Mouse (Mus musculus) liver, embryonic 16.5 days (tissue): ENCODE results near the gene Kif1bp. TPM values are rescaled to one million over a fixed set of nuclear protein-coding genes. Genes with fewer than 3 reads are reported as not detected.
A peak's percentile ranks its signal among the peaks of the same experiment; 100 is the strongest.
"Not testable (repeated sequence)": the region's sequence is repeated elsewhere in the genome, so short reads cannot be mapped to it uniquely, and the experiment has no call there.

Experiments used
- ATAC-seq: fragments of 200-750 bp; cut with Nextera tagmentation; 2 replicates; pipeline ENCODE4 v1.8.0; 2017; ENCODE audit warnings: low read depth, mild to moderate bottlenecking, moderate number of reproducible peaks, moderate library complexity
- H3K27ac ChIP-seq: fragments of 300-500 bp; sonication (generic); 2 replicates; pipeline ENCODE4 v1.5.1; 2014; ENCODE audit warnings: mild to moderate bottlenecking, low read length
- H3K27me3 ChIP-seq: fragments of 300-500 bp; sonication (generic); 2 replicates; pipeline ENCODE4 v1.6.1; 2014; ENCODE audit warnings: low read depth, low read length, mixed read lengths; ENCODE audit not compliant: control insufficient read depth, insufficient read depth
- H3K36me3 ChIP-seq: fragments of 300-500 bp; sonication (generic); 2 replicates; pipeline ENCODE4 v1.6.1; 2014; ENCODE audit warnings: mild to moderate bottlenecking; ENCODE audit not compliant: control insufficient read depth, insufficient read depth
- H3K4me1 ChIP-seq: fragments of 300-500 bp; sonication (generic); 2 replicates; pipeline ENCODE4 v1.6.1; 2014; ENCODE audit warnings: low read depth, low read length, mixed read lengths; ENCODE audit not compliant: control insufficient read depth
- H3K4me2 ChIP-seq: fragments of 300-500 bp; sonication (generic); 2 replicates; pipeline ENCODE4 v1.6.1; 2014; ENCODE audit warnings: low read depth, low read length, mixed read lengths
- H3K4me3 ChIP-seq: fragments of 300-500 bp; sonication (generic); 2 replicates; pipeline ENCODE4 v1.5.1; 2014; ENCODE audit warnings: low read depth, mild to moderate bottlenecking, low read length
- H3K9ac ChIP-seq: fragments of 300-500 bp; sonication (generic); 2 replicates; pipeline ENCODE4 v1.6.1; 2014; ENCODE audit warnings: low read depth, low read length
- H3K9me3 ChIP-seq: fragments of 300-500 bp; sonication (generic); replicated peaks from 2 replicates; pipeline ENCODE4 v1.6.1; 2016; ENCODE audit warnings: low read length; ENCODE audit not compliant: control insufficient read depth
- WGBS: fragments of 180-500 bp; shearing (Covaris S2); extraction: QIAGEN DNeasy Blood & Tissue Kit; methylation state at CpG from one replicate; pipeline ENCODE4 v1.1.7; 2014; ENCODE audit not compliant: insufficient replicate concordance; 5-methylcytosine and 5-hydroxymethylcytosine counted together
- polyA plus RNA-seq: library from polyadenylated mRNA; unstranded; fragments of >200 nt; fragmentation: Nextera tagmentation; extraction: Ambion mirVana; gene quantifications from 2 replicates; pipeline ENCODE4 v1.2.1, GENCODE M21; 2015

The Kif1bp gene
- polyA plus RNA-seq: 8.6 and 9.9 TPM in 2 replicates

DNA sequence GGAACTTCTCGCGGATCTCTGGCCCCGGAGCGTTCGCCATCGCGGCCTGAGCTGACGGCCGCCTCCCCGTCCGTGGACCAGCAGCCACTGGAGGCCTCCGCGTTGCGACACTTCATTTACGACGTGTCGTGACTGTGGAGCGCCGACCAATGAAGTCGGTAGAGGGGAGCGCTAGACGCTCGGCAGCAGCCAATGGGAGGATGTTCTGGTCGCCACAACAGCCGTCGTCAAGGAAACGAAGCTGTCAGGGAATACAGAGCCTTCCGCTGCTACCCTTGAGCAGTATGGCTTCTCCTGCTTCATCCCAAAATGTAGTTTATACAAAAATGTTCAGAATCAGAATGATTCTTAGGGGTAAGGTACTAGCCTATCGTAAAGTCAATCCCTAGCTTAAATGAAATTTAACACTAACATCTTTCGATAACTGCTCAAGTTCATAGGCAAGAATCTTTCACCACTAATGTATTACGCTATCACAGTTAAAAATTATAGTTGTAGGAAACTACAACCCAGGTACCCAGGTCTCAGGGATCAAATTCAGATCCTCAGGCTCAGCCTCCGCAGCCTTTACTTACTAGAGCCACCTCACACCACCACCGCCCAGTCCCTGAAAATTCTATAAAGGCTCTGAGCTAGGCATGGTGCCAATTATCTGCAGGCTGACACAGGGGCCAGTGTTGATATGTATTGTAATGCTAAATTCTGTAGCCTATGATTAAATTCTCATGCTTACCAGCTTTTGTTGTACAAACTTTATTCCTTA, at the start of gene Kif1bp:
Gene Kif1bp (minus strand): TSS at position 120 of the 763 bp plus-strand sequence.
- peak within 1 kb of the TSS; percentile 92 for H3K4me3 ChIP-seq
- H3K4me1 ChIP-seq: peaks cover 10% of the 10 kb centered on the region
- peak within 1 kb of the TSS; percentile 75 for H3K27ac ChIP-seq
- 6% methylated on average over 33 of the region's 33 CpGs for WGBS
- peak; percentile 99 for ATAC-seq
- no peaks in the 10 kb centered on the region for H3K27me3 ChIP-seq
- no peaks in the 10 kb centered on the region for H3K9me3 ChIP-seq
- peaks cover 25% of the 10 kb centered on the region for H3K36me3 ChIP-seq
- peak within 1 kb of the TSS; percentile 85 for H3K9ac ChIP-seq
- peak within 1 kb of the TSS; percentile 92 for H3K4me2 ChIP-seq

DNA sequence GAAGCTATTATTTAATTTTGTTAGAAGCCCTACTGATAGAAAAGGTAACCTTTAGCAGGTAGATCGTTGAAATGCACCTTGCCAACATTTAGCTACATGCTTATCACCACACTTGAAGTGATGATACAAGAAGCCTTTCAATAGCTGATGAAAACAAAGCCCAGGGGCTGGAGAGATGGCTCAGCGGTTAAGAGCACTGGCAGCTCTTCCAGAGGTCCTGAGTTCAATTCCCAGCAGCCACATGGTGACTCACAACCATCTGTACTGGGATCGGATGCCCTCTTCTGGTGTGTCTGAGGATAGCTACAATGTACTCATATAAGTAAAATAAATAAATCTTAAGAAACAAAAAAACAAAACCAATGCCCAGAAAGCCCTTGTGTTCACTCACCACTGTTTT, 25.9 kb upstream of the Kif1bp start:
- no peak for ATAC-seq
- Histone ChIP-seq H3K9me3 (no peaks in the 10 kb centered on the region), H3K27ac (no peak overlapping the region), H3K9ac (no peak overlapping the region), H3K4me2 (no peak overlapping the region), H3K4me3 (no peak overlapping the region), H3K36me3 (no peaks in the 10 kb centered on the region), H3K4me1 (peaks cover 22% of the 10 kb centered on the region), H3K27me3 (no peaks in the 10 kb centered on the region)
- 77% methylated on average over 3 of the region's 3 CpGs for WGBS

DNA sequence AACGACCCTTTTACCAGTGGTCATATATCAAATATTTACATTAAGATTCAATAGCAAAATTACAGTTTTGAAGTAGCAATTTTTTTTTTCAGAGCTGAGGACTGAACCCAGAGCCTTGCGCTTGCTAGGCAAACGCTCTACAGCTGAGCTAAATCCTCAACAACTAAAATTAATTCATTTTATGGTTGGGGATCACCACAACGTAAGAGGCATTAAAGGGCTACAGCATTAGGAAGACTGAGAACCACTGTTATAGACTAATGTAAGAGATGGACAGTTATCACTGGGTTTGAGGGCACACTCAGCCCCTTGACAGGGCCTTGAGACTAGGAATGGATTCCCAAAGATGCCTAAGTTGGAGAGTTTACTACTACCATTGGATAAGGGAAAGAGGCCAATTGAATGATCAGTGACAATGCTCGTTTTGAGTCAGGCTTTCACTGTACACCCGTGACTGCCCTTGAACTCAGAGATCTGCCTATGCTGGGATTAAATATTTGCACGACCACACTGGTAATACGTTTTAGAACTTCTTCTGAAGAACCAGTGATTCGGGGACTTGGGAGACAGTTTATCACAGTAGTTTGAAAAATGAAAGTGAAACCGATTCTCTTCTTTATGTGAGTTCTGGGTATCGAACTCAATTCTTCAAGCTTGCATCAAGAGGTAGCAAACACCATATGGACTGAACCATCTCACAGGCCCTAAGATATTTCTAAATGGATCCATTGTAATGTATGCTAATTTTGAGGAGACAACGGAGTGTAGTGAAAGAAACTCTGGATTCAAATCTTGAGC, 25.2 kb upstream of the Kif1bp start:
- Histone ChIP-seq H3K9me3 (no peaks in the 10 kb centered on the region), H3K4me2 (peak overlapping the region; percentile 99), H3K9ac (no peak overlapping the region), H3K4me1 (peaks cover 22% of the 10 kb centered on the region), H3K4me3 (no peak overlapping the region; the same call in 1 of the 2 replicates), H3K27ac (no peak overlapping the region), H3K36me3 (no peaks in the 10 kb centered on the region), H3K27me3 (no peaks in the 10 kb centered on the region)
- ATAC-seq: no peak
- WGBS: 70% methylated on average over 12 of the region's 12 CpGs

DNA sequence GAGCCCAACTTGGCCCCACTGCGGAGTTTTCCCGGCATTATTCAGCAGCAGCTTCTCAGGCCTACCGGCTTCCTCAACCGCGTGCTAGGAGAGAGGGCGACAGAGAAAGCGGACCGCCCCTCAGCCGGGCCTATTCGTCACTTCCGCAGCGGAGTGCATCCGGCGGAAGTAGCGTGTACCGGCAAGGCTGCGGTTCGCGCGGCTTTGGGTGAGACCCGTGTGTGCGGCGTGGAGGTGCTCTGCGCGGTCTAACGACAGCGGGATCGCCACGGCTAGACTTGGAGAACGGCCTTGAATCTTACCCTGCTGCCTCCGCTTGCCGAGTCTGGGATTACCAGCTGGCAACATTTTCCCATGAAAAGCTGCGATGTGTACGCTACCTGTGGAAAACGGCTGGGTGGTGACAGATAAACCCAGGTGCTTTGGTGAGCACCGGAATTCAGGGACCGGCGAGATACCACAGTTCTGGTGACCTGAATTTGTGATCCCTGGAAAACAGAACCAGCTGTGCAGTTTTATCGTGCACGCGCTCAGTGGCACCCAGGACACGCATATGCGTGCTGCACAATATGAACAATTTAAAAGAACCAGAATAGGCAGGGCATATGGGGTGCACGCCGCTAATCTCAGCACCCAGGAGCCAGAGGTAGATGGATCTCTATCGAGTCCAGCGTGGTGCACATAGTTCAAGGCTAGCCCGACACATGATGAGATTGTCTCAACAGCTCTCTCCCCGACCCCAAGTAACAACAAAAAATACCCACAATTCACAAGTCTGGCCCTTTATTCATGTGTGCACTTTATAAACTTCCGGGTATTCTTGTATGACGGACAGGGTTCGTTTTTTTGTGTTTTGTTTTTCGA, 24.2 kb upstream of the Kif1bp start, which contains the start of gene Ddx21:
Gene Ddx21 (minus strand): TSS at position 105 of the 864 bp plus-strand sequence.
- peak within 1 kb of the TSS; percentile 35; the same call in 1 of the 2 replicates for H3K27ac ChIP-seq
- H3K27me3 ChIP-seq: no peaks in the 10 kb centered on the region
- peaks cover 22% of the 10 kb centered on the region for H3K4me1 ChIP-seq
- peak; percentile 95 for ATAC-seq
- H3K36me3 ChIP-seq: peaks cover 7% of the 10 kb centered on the region
- peak within 1 kb of the TSS; percentile 99 for H3K4me2 ChIP-seq
- peak within 1 kb of the TSS; percentile 71 for H3K4me3 ChIP-seq
- 1% methylated on average over 53 of the region's 53 CpGs for WGBS
- no peaks in the 10 kb centered on the region for H3K9me3 ChIP-seq
- peak within 1 kb of the TSS; percentile 54 for H3K9ac ChIP-seq

DNA sequence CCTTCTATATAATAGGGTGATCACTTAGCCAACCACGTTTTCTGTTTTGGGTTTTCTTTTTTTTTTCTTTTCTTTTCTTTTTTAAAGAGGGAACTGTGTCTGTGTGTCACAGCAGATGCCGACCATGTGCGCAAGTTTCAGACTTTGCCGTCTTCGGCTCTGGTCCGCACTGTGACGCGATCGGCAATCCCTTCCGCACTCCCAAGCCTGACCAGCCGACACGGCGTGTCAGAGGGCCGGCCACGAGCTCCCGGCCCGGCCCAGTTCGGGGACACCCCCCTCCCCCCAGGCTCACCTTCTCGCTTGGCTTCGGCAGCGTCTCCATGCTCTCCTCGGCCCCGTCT, 23.5 kb upstream of the Kif1bp start:
- peak overlapping the region; percentile 71 for H3K4me3 ChIP-seq

DNA sequence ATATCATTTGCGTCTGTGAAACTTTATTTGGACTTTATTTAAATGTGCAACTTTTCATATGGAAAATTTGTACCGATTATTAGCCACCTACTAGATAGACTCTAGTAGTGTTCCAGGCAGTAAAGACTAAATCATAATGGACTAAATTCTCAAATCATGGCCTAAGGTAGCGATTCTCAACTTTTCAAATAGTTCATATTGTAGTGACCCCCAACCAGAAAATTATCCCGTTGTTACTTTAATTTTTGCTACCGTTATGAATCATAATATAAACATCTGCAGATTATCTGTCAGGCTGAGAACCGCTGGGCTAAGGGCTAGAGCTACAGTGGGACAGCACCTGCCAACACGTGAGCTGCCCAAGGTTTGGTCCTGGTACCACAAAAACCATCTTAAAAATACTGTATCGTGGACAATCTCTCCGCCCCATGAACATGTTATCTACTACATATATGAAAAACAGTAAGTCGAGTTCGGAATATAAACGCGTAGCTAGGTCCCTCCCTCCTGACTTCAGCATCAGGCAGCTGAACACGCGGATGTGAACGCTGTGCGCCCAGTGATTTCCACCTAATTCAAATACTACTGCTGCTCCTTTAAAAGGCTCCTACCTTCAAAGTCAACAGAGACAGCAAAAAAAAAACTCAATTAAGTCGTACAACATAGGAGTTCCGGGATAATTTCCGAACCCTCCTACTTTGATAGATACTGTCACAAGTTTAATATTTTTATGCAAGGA, 23.0 kb upstream of the Kif1bp start:
- no peak overlapping the region for H3K27ac ChIP-seq
- no peaks in the 10 kb centered on the region for H3K9me3 ChIP-seq
- H3K9ac ChIP-seq: peak overlapping the region; percentile 54
- WGBS: 5% methylated on average over 20 of the region's 20 CpGs
- no peak for ATAC-seq
- H3K27me3 ChIP-seq: no peaks in the 10 kb centered on the region
- peak overlapping the region; percentile 71 for H3K4me3 ChIP-seq
- peaks cover 22% of the 10 kb centered on the region for H3K4me1 ChIP-seq
- H3K4me2 ChIP-seq: peak overlapping the region; percentile 99
- peaks cover 10% of the 10 kb centered on the region for H3K36me3 ChIP-seq

More for the DNA sequence above, 23.5 kb upstream of the Kif1bp start:
- Histone ChIP-seq H3K9me3 (no peaks in the 10 kb centered on the region), H3K27me3 (no peaks in the 10 kb centered on the region), H3K4me2 (peak overlapping the region; percentile 99), H3K4me1 (peaks cover 22% of the 10 kb centered on the region), H3K36me3 (peaks cover 10% of the 10 kb centered on the region), H3K9ac (peak overlapping the region; percentile 54), H3K27ac (peak overlapping the region; percentile 5; the same call in 1 of the 2 replicates)
- WGBS: under 1% methylated on average over 23 of the region's 23 CpGs
- ATAC-seq: peak; percentile 57

DNA sequence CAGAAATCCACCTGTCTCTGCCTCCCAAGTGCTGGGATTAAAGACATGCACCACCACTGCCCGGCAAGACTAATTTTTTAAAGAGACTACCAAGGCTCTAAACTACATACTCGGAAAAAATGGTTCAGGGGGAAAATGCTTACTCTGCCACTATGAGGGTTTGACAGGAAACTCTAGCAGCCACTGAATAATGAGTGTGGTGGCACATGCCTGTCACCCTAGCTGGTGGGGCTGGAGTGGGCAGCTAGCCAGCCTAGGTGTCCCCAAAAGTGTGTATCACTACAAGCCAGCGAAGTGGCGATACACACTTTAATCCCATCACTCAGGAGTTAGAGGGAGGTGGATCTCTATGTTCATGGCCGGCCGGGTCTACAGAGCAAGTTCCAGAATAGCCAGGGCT, 21.8 kb upstream of the Kif1bp start:
- Histone ChIP-seq H3K36me3 (peaks cover 10% of the 10 kb centered on the region), H3K4me2 (no peak overlapping the region), H3K27ac (no peak overlapping the region), H3K4me3 (no peak overlapping the region), H3K27me3 (no peaks in the 10 kb centered on the region), H3K9ac (no peak overlapping the region), H3K4me1 (peaks cover 22% of the 10 kb centered on the region), H3K9me3 (no peaks in the 10 kb centered on the region)
- no peak for ATAC-seq
- 64% methylated on average over 6 of the region's 6 CpGs for WGBS

DNA sequence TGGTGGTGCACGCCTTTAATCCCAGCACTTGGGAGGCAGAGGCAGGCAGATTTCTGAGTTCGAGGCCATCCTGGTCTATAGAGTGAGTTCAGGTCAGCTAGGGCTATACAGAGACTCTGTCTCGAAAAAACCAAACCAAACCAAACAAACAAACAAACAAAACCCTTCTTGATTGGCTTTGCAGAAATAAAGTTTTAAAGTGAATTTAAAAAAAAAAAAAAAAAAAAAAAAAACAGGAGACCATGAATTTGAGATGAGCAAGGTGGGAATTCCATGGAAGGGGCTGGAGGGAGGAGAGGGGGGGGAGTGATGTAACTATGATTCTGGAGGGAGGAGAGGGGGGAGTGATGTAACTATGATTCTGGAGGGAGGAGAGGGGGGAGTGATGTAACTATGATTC, 21.1 kb upstream of the Kif1bp start:
- not testable (repeated sequence) for H3K4me3 ChIP-seq, H3K9me3 ChIP-seq, H3K4me2 ChIP-seq, H3K9ac ChIP-seq, H3K27ac ChIP-seq, ATAC-seq, H3K27me3 ChIP-seq
- peaks cover 22% of the 10 kb centered on the region for H3K4me1 ChIP-seq
- H3K36me3 ChIP-seq: peaks cover 15% of the 10 kb centered on the region
- WGBS: 71% methylated on average over 3 of the region's 3 CpGs
